9 mouse cellular contexts compared by ENCODE assay signal in genomic region chr12:90607894-90608293, GRCm38 (mm10).
A peak's percentile ranks its signal among the peaks of the same experiment; 100 is the strongest.
DNase-seq lines count a peak whose midpoint lies in the region.
"Had no signal": no experiment of that assay in that cellular context is flagged by ENCODE, and none has a peak within 500 bp of the region (broad histone marks: within the 10 kb centered on the region; RNA-seq: fewer than 3 reads in every experiment).

No protein-coding gene starts in this region.

- peak; percentile 27 for DNase-seq in adrenal gland, postnatal 10 days
- no peak for DNase-seq in adrenal gland, adult 18-20 months (ENCODE audit: low spot score in 2 of 2)
- peak; percentile 49 for DNase-seq in Muller cell, postnatal 12 days (ENCODE audit: inconsistent ontology term)
- DNase-seq in cerebellum, postnatal 36 days = peak; percentile 77 to 80
- DNase-seq in layer of hippocampus, adult 9-11 months = peak; percentile 30
- no peak for DNase-seq in thymus, postnatal 14 days
- no peak for DNase-seq in adipocyte (ENCODE audit: low spot score)
- no peak for DNase-seq in lung, adult 18-20 months
- DNase-seq: kidney, postnatal 10 days had no signal

Comparison
In these comparisons a context has a peak if more than half of its experiments do, and no peak if none do; other contexts are left out.
1. DNase-seq: peak in adrenal gland, postnatal 10 days (single experiment), Muller cell, postnatal 12 days (single experiment), cerebellum, postnatal 36 days (2 of 2) and layer of hippocampus, adult 9-11 months (single experiment); none in adrenal gland, adult 18-20 months (0 of 2), thymus, postnatal 14 days (single experiment), adipocyte (single experiment) and lung, adult 18-20 months (0 of 2).